Mouse (Mus musculus) small intestine, adult 2 months (tissue): ENCODE data around the gene Rps25.

ENCODE experiments used
- CTCF ChIP-seq: fragments of 200-500 bp; IDR thresholded peaks from 2 replicates; pipeline ENCODE4 v1.5.1; 2012; ENCODE audit warnings: low read depth, mild to moderate bottlenecking, control low read depth, inconsistent platforms, low read length, moderate library complexity, mixed read lengths; ENCODE audit not compliant: insufficient replicate concordance, insufficient read length; ENCODE audit errors: extremely low read depth
- POLR2A ChIP-seq: fragments of 200-500 bp; IDR thresholded peaks from 2 replicates; pipeline ENCODE4 v1.6.1; 2012; ENCODE audit warnings: low read depth, mild to moderate bottlenecking, control low read depth, inconsistent platforms, low read length, moderate library complexity

GRCm38 (mm10) chr9:44398551-44398950 is 8.4 kb upstream of the Rps25 start:
- TF ChIP-seq POLR2A: no peak
- TF ChIP-seq CTCF: no peak
